Mouse (Mus musculus) retina, postnatal 7 days (tissue): ENCODE measurements around the gene Pdzd2.
A peak's percentile ranks its signal among the peaks of the same experiment; 100 is the strongest.

ENCODE experiments used
- DNase-seq: peaks from one replicate; pipeline ENCODE4 v3.0.0-alpha.2; 2012; ENCODE audit warnings: low read depth, low spot score

Pdzd2 gene

GRCm38 (mm10) chr15:12578276-12578675 is 161.4 kb downstream of the Pdzd2 start:
- DNase-seq: peak; percentile 37

GRCm38 (mm10) chr15:12577715-12578114 is 162.0 kb downstream of the Pdzd2 start:
- no peak for DNase-seq

GRCm38 (mm10) chr15:12577054-12577696 is 162.5 kb downstream of the Pdzd2 start:
- DNase-seq: peak; percentile 38

GRCm38 (mm10) chr15:12573621-12574020 is 166.1 kb downstream of the Pdzd2 start:
- DNase-seq: no peak

GRCm38 (mm10) chr15:12571168-12571567 is 168.6 kb downstream of the Pdzd2 start:
- no peak for DNase-seq

- DNase-seq: no peak
Measured at GRCm38 (mm10) chr15:12566637-12567440, 172.9 kb downstream of the Pdzd2 start.

- no peak for DNase-seq
Measured at GRCm38 (mm10) chr15:12565281-12565680, 174.4 kb downstream of the Pdzd2 start.

GRCm38 (mm10) chr15:12560505-12560904 is 179.2 kb downstream of the Pdzd2 start:
- DNase-seq: no peak

GRCm38 (mm10) chr15:12557663-12558436 is 181.9 kb downstream of the Pdzd2 start:
- DNase-seq: no peak

- no peak for DNase-seq
Measured at GRCm38 (mm10) chr15:12553211-12553610, 186.5 kb downstream of the Pdzd2 start.

- no peak for DNase-seq
Measured at GRCm38 (mm10) chr15:12550919-12551318, 188.8 kb downstream of the Pdzd2 start.

GRCm38 (mm10) chr15:12550376-12550775 is 189.3 kb downstream of the Pdzd2 start:
- DNase-seq: no peak

- no peak for DNase-seq
Measured at GRCm38 (mm10) chr15:12549919-12550305, 189.8 kb downstream of the Pdzd2 start.

GRCm38 (mm10) chr15:12549271-12549918 is 190.3 kb downstream of the Pdzd2 start:
- DNase-seq: peak; percentile 65

- DNase-seq: no peak
Measured at GRCm38 (mm10) chr15:12548696-12549095, 191.0 kb downstream of the Pdzd2 start.

GRCm38 (mm10) chr15:12547640-12548405 is 191.9 kb downstream of the Pdzd2 start:
- no peak for DNase-seq

GRCm38 (mm10) chr15:12546781-12547180 is 192.9 kb downstream of the Pdzd2 start:
- DNase-seq: no peak

- no peak for DNase-seq
Measured at GRCm38 (mm10) chr15:12545671-12546070, 194.1 kb downstream of the Pdzd2 start.

GRCm38 (mm10) chr15:12545220-12545619 is 194.5 kb downstream of the Pdzd2 start:
- no peak for DNase-seq

- no peak for DNase-seq
Measured at GRCm38 (mm10) chr15:12543686-12544325, 195.9 kb downstream of the Pdzd2 start.

GRCm38 (mm10) chr15:12542316-12542715 is 197.4 kb downstream of the Pdzd2 start:
- no peak for DNase-seq
